Mouse (Mus musculus) E14TG2a.4 (cell line): Measurements from ENCODE around the gene C130050O18Rik.

ENCODE experiments used
- CTCF ChIP-seq: conservative IDR thresholded peaks from 2 replicates; pipeline ENCODE4 v1.5.1; 2014; ENCODE audit warnings: low read length
- NANOG ChIP-seq: IDR thresholded peaks from 2 replicates; pipeline ENCODE4 v1.6.1; 2014; ENCODE audit warnings: borderline replicate concordance, low read length, mixed read lengths

DNA sequence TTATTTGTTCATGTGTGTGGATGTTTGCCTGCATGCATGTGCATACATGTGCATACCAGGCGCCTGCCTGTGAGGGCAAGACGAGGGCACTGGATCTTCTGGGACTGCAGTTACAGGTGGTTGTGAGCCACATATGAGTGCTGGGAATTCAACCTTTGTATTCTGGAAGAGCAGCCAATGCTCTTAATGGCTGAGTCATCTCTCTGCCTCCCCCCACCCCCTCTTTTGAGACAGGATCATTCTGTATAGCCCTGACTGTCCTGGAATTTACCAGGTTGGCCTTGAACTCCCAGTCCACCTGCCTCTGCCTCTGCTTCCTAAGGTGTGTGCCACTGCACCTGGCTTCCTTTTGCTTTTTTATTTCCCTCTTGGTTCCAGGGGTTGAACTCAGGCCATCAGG, 30.2 kb upstream of the C130050O18Rik start:
- TF ChIP-seq CTCF (no peak), NANOG (no peak)
